Mouse (Mus musculus): Measurements from ENCODE around the gene Prss32.
A peak's percentile ranks its signal among the peaks of the same experiment; 100 is the strongest.

Gene Prss32

DNA sequence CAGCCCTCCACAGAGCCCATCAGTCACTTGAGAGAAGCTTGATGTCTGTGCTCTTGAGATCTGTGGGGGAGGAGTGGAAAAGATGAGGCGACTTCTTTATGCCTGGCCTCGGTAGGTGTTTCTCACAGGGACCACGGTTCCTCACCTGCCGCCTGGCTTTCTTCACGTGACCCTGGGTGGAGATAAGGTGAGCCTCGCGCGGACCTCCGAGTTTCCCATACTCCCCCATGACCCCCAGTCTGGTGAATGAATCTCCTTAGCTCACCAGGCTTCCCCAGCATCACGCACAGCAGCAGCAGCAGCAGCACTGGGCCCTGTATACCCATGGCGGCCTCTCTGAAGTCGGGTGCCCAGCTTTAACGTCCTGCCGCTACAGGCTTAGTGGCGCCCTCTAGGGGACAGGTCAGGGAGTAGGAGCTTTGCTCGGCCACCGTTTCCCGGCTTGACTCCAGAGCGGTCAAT, at the start of gene Prss32, which contains the start of gene Prss41:
Prss32 (plus strand) TSS at position 44 of the 462 bp plus-strand sequence.
Prss41 (minus strand) TSS at position 361 of the 462 bp plus-strand sequence.
- no peak for DNase-seq (ENCODE audit: low read depth)

- DNase-seq (ENCODE audit: low read depth), result no peak
Observed at GRCm38 (mm10) chr17:23795323-23795722, 48.3 kb upstream of the Prss32 start.

DNA sequence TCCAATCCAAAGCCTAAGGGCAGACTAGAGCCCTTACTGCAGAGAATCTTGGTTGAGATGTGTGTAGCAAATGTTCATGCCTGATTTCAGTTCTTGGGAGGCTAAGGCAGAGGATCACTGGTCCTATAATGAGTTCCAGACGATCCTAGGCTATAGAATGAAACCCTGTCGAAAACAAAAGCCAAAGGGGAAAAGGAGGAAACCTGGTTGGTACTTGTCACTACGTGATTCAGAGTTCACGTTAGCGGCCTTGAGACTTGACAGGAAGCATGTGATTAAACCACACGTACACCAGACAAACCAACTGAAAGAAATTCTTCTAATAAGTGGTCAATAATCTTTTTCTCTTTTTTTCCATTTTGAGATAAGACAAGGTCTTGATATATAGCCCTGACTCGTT, 46.3 kb upstream of the Prss32 start:
- DNase-seq (ENCODE audit: low read depth), result no peak

GRCm38 (mm10) chr17:23801627-23802026, 42.0 kb upstream of the Prss32 start:
- no peak for DNase-seq (ENCODE audit: low read depth)

- peak; percentile 96 for DNase-seq (ENCODE audit: low read depth)
Observed at GRCm38 (mm10) chr17:23802746-23803365, 40.8 kb upstream of the Prss32 start.

DNA sequence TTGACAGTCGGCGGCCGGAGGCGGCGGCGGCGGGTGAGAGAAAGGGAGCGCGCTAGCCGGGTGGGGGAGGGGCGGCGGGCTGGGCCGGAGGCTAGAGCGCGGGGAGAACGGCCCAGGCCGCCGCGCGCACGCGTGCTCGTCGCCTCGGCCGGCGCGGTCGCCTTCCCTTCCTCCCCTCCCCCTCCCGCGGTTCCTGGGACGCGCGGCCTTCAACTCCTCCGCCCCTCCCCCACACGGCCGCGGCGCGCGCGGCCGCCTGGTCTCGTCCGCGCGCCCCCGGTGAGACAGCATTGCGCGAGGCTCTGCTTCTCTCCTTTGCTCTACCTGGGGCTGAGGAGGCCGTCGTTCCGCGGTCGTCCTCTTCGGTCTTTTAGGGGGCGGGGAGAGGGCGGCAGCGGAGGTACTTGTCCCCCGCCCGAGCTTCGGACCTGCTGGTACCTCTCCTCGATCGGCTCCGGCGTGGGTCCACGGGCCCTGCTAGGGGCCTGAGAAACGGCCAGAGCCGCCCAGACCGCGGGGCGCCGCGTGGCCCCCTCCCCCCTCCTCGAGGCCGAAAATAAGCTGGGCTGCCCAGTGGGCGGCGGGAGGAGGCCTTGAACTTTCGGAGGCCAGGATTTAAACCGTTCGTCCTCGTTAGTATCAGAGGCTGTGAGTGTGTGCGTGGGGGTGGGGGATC, 40.2 kb upstream of the Prss32 start:
- peak; percentile 69 for DNase-seq (ENCODE audit: low read depth)

DNA sequence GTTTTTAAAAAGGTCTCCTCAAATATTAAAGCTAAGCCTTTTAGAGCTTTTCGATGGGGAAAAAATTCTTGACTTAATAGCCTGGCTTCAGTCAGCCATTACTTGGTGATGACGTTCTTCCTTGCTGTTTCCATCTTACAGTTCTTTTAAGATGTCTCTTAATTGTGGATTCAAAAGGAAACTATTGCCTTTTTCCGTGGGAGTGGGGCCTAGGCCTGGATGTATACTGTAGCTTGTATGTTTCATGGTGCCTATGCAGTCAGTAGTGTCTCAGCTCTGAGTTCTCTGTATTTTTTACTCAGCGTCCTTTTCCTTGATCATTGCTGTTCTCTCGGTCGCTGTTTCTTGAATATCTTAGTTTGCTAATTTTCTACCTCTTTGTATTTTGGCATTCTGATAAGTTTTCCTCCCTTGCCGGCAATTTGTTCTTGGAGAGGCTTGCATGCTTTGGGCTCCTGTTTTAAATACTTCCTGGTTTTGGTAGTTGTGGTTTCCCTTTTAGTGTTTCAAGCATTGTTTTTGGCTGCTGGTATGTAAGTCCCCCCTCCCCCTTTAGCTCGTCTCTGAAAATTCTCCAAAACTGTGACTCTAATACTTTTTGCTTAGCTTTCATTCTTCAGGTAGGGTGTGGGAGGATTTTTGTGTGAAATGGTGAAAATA, 39.1 kb upstream of the Prss32 start:
- DNase-seq (ENCODE audit: low read depth), result no peak

GRCm38 (mm10) chr17:23806867-23807266, 36.8 kb upstream of the Prss32 start:
- DNase-seq (ENCODE audit: low read depth), result no peak

- no peak for DNase-seq (ENCODE audit: low read depth)
Observed at GRCm38 (mm10) chr17:23807918-23808317, 35.7 kb upstream of the Prss32 start.

- DNase-seq (ENCODE audit: low read depth), result no peak
Observed at GRCm38 (mm10) chr17:23815641-23816040, 28.0 kb upstream of the Prss32 start.

- no peak for DNase-seq (ENCODE audit: low read depth)
Observed at GRCm38 (mm10) chr17:23818579-23818978, 25.1 kb upstream of the Prss32 start.

DNA sequence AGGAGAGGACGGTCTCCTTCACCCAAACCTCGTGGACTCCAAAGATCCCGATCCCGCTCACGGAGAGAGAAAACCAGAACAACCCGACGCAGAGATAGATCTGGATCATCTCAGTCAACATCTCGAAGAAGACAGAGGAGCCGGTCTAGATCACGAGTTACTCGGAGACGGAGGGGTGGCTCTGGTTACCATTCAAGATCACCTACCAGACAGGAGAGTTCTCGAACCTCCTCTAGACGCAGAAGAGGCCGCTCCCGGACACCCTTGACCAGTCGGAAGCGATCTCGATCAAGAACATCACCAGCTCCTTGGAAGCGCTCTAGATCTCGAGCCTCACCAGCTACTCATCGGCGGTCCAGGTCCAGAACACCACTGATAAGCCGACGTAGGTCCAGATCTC, 24.4 kb upstream of the Prss32 start:
- DNase-seq (ENCODE audit: low read depth), result no peak

GRCm38 (mm10) chr17:23820731-23821130, 22.9 kb upstream of the Prss32 start:
- no peak for DNase-seq (ENCODE audit: low read depth)

- no peak for DNase-seq (ENCODE audit: low read depth)
Observed at GRCm38 (mm10) chr17:23822094-23822493, 21.6 kb upstream of the Prss32 start.

DNA sequence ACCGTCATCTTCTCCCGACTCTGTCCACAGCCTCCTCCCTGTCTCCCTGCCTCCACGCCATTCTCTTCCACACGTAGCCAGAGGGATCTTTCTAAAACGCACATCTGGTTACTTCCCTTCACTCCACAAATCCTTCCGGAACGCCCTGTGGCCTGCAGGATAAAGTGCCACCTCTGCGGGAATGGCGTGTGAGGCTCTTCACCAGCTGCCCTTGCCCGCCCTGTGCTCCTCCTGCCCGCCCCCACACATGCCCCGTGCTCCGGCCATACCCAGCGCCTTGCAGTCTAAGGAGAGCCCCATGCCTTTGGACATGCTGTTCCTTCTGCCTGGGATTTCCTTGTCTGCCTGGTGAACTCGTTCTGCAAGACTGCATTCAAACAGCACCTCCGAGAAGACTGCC, 20.6 kb upstream of the Prss32 start:
- DNase-seq (ENCODE audit: low read depth), result no peak

DNA sequence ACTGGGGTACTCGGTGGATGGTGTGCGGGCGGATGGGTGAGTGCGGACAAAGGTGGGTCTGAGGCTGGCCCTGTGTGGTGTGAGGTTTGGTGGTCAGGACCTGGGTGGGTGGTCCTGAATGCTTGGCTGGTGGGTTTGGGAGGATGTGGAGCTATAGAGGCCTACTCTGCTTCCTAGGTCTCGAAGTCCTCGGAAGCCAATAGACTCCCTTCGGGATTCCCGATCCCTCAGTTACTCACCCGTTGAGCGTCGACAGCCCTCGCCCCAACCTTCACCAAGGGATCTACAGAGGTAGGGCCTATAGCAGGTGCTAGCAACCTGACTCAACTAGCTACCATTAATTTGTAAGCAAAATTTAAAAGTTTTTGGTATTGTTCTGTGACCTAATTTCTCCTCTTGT, 20.0 kb upstream of the Prss32 start:
- no peak for DNase-seq (ENCODE audit: low read depth)

- DNase-seq (ENCODE audit: low read depth), result no peak
Observed at GRCm38 (mm10) chr17:23825591-23825990, 18.1 kb upstream of the Prss32 start.

DNA sequence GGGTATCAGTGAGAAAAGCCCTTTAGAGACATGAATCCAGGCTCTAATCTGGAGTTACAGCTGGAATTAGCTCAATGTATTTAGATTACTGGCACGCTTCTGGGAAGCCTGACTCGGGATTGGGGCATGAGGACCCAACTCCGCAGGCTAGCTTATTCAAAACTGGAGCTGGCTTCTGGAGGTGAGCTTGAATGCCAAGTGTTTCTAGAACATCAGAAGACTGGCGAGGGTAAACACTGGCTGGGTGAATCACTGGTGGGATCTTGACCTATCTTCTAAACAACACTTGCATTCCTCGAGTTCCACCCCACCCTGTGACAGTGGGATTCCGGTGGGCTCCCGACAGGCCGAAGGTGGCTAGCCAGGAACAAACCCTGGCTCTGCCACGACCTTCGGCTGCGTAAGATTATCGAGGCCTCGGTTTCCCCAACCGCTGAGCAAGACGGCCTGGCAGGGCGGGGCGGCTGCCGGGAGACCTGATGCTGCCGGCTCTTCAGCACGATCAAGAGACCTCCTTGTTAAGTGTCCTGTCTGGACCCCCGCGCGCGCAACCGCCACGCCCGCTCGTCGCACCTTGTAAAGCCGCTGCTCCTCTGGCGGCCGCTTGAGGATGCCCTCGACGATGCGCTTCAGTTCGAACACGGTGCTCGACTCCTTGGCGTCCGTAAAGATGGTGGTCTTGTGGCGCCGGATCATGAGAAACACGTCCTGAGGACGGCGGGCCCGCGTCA, 15.2 kb upstream of the Prss32 start:
- DNase-seq (ENCODE audit: low read depth), result no peak

DNA sequence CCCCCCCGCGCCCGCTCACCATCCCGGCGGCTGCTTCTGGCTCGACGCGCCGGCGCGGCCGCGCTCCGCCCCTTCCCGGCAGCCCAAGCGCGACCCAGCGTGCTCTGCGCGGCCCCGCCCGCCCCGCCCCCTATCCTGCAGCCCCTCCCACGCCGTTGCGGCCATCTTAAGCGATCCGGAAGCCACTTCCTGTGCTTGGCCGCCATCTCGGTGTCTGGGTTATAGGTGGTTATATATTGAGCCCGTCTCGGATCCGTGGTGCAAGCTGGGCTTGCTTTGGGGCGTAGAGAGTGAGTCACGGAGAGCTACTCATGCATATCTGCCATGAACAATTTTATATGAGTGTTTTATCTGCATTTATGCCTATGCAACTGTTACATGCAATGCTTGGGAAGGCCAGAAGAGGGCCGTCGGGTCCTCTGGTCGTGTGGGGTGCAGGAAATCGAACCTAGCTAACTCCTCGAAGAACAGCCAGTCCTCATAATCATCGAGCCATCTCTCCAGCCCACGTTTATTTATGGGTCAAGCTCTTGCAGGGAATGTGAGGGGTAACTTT, 14.5 kb upstream of the Prss32 start, which contains the start of gene Elob:
Elob (minus strand) TSS at position 73 of the 556 bp plus-strand sequence.
- peak; percentile 75 for DNase-seq (ENCODE audit: low read depth)

- DNase-seq (ENCODE audit: low read depth), result no peak
Observed at GRCm38 (mm10) chr17:23831201-23831600, 12.5 kb upstream of the Prss32 start.

- DNase-seq (ENCODE audit: low read depth), result no peak
Observed at GRCm38 (mm10) chr17:23836006-23836575, 7.6 kb upstream of the Prss32 start, which contains the start of gene Prss33. Gene Prss33 (minus strand): TSS chr17:23836056.

GRCm38 (mm10) chr17:23841145-23841544, 2.5 kb upstream of the Prss32 start:
- peak; percentile 76 for DNase-seq (ENCODE audit: low read depth)
